Mouse (Mus musculus): Measurements from ENCODE around the gene Slc24a5. TPM values are rescaled to one million over a fixed set of nuclear protein-coding genes. Genes with fewer than 3 reads are reported as not detected.
"Not testable (repeated sequence)": the region's sequence is repeated elsewhere in the genome, so short reads cannot be mapped to it uniquely, and the experiment has no call there.

Gene Slc24a5
- total RNA-seq, 2 experiments from 2014 or later: 0.32 to 0.49 TPM

DNA sequence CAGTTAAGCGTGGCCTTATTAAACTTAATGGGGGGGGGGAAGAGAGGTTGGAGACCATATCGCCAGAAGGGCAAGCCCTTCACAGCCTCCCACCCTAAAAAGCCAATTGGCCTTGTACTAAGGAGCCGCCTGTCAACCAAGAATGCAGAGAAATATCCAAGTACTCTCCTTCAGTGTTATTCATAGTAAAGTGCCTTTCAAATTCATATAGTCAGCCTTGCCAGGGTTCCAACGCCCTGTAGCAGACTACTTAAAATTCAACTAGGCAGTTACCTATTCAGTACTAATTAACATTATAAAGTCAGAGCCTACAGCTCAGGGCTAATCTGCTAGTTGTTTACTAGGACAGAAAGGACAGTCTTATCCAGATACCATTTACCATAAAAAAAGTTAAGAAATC is 38.6 kb downstream of the Slc24a5 start:
- not testable (repeated sequence) for DNase-seq (ENCODE audit: low spot score in 2 of 2)

GRCm38 (mm10) chr2:125119381-125120110 is 51.6 kb downstream of the Slc24a5 start:
- DNase-seq (ENCODE audit: low spot score in 2 of 2): no peak

- no peak for DNase-seq (ENCODE audit: low spot score in 2 of 2)
These were observed 54.3 kb downstream of the Slc24a5 start for GRCm38 (mm10) chr2:125122288-125122623.

GRCm38 (mm10) chr2:125122624-125123476 is 54.9 kb downstream of the Slc24a5 start:
- DNase-seq (ENCODE audit: low spot score in 2 of 2): peak; percentile 36 to 52

DNA sequence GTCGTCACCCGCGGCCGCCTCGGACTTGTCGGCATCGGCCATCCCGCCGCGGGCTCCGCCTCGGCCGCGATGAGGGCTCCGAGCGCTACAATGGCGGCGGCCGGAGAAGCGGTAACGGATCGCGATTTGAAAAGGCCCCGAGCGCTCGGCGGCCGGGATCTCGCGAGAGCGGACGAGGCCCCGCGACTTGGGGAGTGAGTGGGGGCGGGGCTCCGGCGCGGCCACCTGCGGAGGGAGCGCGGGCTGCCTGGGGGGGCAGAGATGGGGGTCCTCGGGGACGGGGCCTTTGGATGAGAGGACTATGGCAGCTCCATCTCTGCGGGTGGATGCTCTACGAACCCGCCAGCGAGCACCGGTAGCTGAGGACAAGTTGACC is 55.5 kb downstream of the Slc24a5 start, which contains the start of gene Myef2:
Gene Myef2 (minus strand): TSS at position 185 of the 376 bp plus-strand sequence.
- peak; percentile 81 to 88 for DNase-seq (ENCODE audit: low spot score in 2 of 2)

- DNase-seq (ENCODE audit: low spot score in 2 of 2): no peak
These were observed 57.9 kb downstream of the Slc24a5 start for GRCm38 (mm10) chr2:125125824-125126223.

GRCm38 (mm10) chr2:125126792-125127191 is 58.9 kb downstream of the Slc24a5 start:
- DNase-seq (ENCODE audit: low spot score in 2 of 2): no peak

- DNase-seq (ENCODE audit: low spot score in 2 of 2): no peak
These were observed 66.2 kb downstream of the Slc24a5 start for GRCm38 (mm10) chr2:125134113-125134512.

- DNase-seq (ENCODE audit: low spot score in 2 of 2): peak; percentile 56 to 83
These were observed 68.2 kb downstream of the Slc24a5 start, which contains the start of gene Ctxn2 for GRCm38 (mm10) chr2:125135903-125136811. Gene Ctxn2, plus strand, starts transcription at chr2:125136692.

- DNase-seq (ENCODE audit: low spot score in 2 of 2): no peak
These were observed 68.9 kb downstream of the Slc24a5 start for GRCm38 (mm10) chr2:125136846-125137245.

Other genes with a start within 250 kb of the Slc24a5 start
- gene Myef2, start 55.5 kb downstream of the Slc24a5 start, total RNA-seq (2021): 10 to 100 TPM; 33.7 to 37.5 TPM
- gene Ctxn2, start 68.6 kb downstream of the Slc24a5 start, total RNA-seq (2021): not detected
- gene Slc12a1, start 84.4 kb downstream of the Slc24a5 start, total RNA-seq (2021): not detected
- gene Dut, start 179.1 kb downstream of the Slc24a5 start, total RNA-seq (2021): 10 to 100 TPM; 37.3 to 39.8 TPM